ENCODE assay signal across 9 mouse cellular contexts in genomic region chr1:50990661-50991060, GRCm38 (mm10).
"Had no signal": no experiment of that assay in that cellular context is flagged by ENCODE, and none has a peak within 500 bp of the region (broad histone marks: within the 10 kb centered on the region; RNA-seq: fewer than 3 reads in every experiment).

No protein-coding gene starts in this region.

- DNase-seq: kidney, postnatal 10 days; kidney, postnatal 4 days; left cerebral cortex, postnatal 4 days; lung, adult 18-20 months; midbrain, embryonic 14.5 days; retina, postnatal 1 day; right cerebral cortex, postnatal 4 days; thymus, adult 2 months; thymus, postnatal 25 days had no signal
